Comparison of ENCODE assay signal across 12 mouse cellular contexts in genomic region chr13:81801121-81801520, GRCm38 (mm10). TPM values are rescaled to one million over a fixed set of nuclear protein-coding genes. Genes with fewer than 3 reads are reported as not detected.
DNase-seq lines count a peak whose midpoint lies in the region; ATAC-seq and TF ChIP-seq lines count a peak whose summit lies in the region.
"Had no signal": no experiment of that assay in that cellular context is flagged by ENCODE, and none has a peak within 500 bp of the region (broad histone marks: within the 10 kb centered on the region; RNA-seq: fewer than 3 reads in every experiment).

No protein-coding gene starts in this region.

- H3K27me3 ChIP-seq in kidney, postnatal 0 days (ENCODE audit: insufficient read depth, low read length), result no peaks in the 10 kb centered on the region
- H3K27me3 ChIP-seq: hindbrain, embryonic 12.5 days; stomach, embryonic 15.5 days had no signal

- no peak for ATAC-seq in kidney, postnatal 0 days (replicated peaks; ENCODE audit: low FRiP score, low read depth)
- peak; percentile 79 for ATAC-seq in granulocyte monocyte progenitor cell, adult 5-6 weeks (replicated peaks; ENCODE audit: poor library complexity, severe bottlenecking)

- DNase-seq in kidney, postnatal 0 days (ENCODE audit: low spot score), result peak; percentile 67
- no peak for DNase-seq in kidney, adult 9 months
- DNase-seq in CD4-positive helper T cell, adult 2 months (ENCODE audit: low read depth, low spot score), result peak; percentile 33
- no peak for DNase-seq in ES-E14 (ENCODE audit: low read depth, low spot score)
- DNase-seq in left cerebral cortex, adult 11 months (ENCODE audit: low spot score), result no peak
- no peak for DNase-seq in layer of hippocampus, postnatal 25 days (ENCODE audit: extremely low spot score in 1 of 2, low spot score in 1 of 2)
- DNase-seq in left cerebral cortex, postnatal 14 days (ENCODE audit: low spot score in 2 of 2), result no peak
- DNase-seq: adrenal gland, adult 8-10 months had no signal

- no peak overlapping the region for H3K9ac ChIP-seq in kidney, postnatal 0 days (ENCODE audit: low read depth, low read length)
- H3K9ac ChIP-seq in ES-E14 (ENCODE audit: insufficient read depth, low read depth, low read length, poor library complexity, severe bottlenecking), result no peak overlapping the region
- H3K9ac ChIP-seq: hindbrain, embryonic 12.5 days; stomach, embryonic 15.5 days had no signal

- H3K4me2 ChIP-seq in kidney, postnatal 0 days (ENCODE audit: low read length), result no peak overlapping the region
- H3K4me2 ChIP-seq: hindbrain, embryonic 12.5 days; stomach, embryonic 15.5 days had no signal

- H3K4me1 ChIP-seq in kidney, postnatal 0 days (replicated peaks; ENCODE audit: insufficient read depth, low read length), result no peaks in the 10 kb centered on the region
- H3K4me1 ChIP-seq in ES-E14 (ENCODE audit: control insufficient read depth in 2 of 2, insufficient read depth in 2 of 2, low read length in 2 of 2, poor library complexity in 1 of 2), result no peaks in the 10 kb centered on the region
- H3K4me1 ChIP-seq: hindbrain, embryonic 12.5 days; stomach, embryonic 15.5 days had no signal

- no peak overlapping the region for H3K4me3 ChIP-seq in kidney, postnatal 0 days (replicated peaks; ENCODE audit: low read depth, low read length)
- H3K4me3 ChIP-seq in ES-E14 (ENCODE audit: insufficient read depth in 1 of 2, low read depth in 1 of 2, low read length in 2 of 2, poor library complexity in 1 of 2, severe bottlenecking in 1 of 2), result no peak overlapping the region
- H3K4me3 ChIP-seq: hindbrain, embryonic 12.5 days; stomach, embryonic 15.5 days had no signal

- in situ Hi-C loops in ES-E14 (cut with MboI; ENCODE audit: low sequenced_read_pairs in 2 of 2, unreplicated experiment in 2 of 2), result no loop called here

- H3K9me3 ChIP-seq in kidney, postnatal 0 days (replicated peaks; ENCODE audit: low read length), result no peaks in the 10 kb centered on the region
- no peaks in the 10 kb centered on the region for H3K9me3 ChIP-seq in ES-E14 (ENCODE audit: control insufficient read depth, insufficient read depth, low read depth, low read length)
- H3K9me3 ChIP-seq: hindbrain, embryonic 12.5 days; stomach, embryonic 15.5 days had no signal

- intact Hi-C loops in left cerebral cortex, postnatal 14 days (cut with DNase I), result no loop called here

- H3K36me3 ChIP-seq in kidney, postnatal 0 days (ENCODE audit: insufficient read depth, low read length), result no peaks in the 10 kb centered on the region
- no peaks in the 10 kb centered on the region for H3K36me3 ChIP-seq in ES-E14 (ENCODE audit: control insufficient read depth, insufficient read depth, low read length, poor library complexity, severe bottlenecking)
- H3K36me3 ChIP-seq: hindbrain, embryonic 12.5 days; stomach, embryonic 15.5 days had no signal

- 39% methylated on average over 3 of the region's 3 CpGs for WGBS in kidney, postnatal 0 days

- H3K27ac ChIP-seq in kidney, postnatal 0 days, result no peak overlapping the region
- no peak overlapping the region for H3K27ac ChIP-seq in ES-E14 (ENCODE audit: insufficient read depth, low read depth, low read length, poor library complexity, severe bottlenecking)
- H3K27ac ChIP-seq: hindbrain, embryonic 12.5 days; macrophage; stomach, embryonic 15.5 days had no signal

- peak; percentile 59 for TF ChIP-seq CTCF in kidney, postnatal 0 days (IDR thresholded peaks at IDR 0.05; ENCODE audit: low read depth)

TF ChIP-seq in ES-E14, 5 proteins besides CTCF, POLR2A, EP300 and RAD21:
- TF ChIP-seq MAFK (IDR thresholded peaks at IDR 0.05; ENCODE audit: insufficient read depth, low read depth, low read length) (no peak), ZNF384 (IDR thresholded peaks at IDR 0.05; ENCODE audit: low read depth, low read length) (peak; percentile 98)

RNA-seq across cellular contexts. Expression of gene Cetn3, which starts 18.2 kb away (rescaled TPM):
- 266 and 281 TPM in 2 replicates for polyA plus RNA-seq in kidney, postnatal 0 days (2015; fragmentation: Nextera tagmentation; extraction: Ambion mirVana)
- total RNA-seq in ES-E14 (2012; rRNA removed), result 44.5 and 78.0 TPM in 2 replicates
- total RNA-seq in granulocyte monocyte progenitor cell, adult 5-6 weeks (2014; fragmentation: Nextera tagmentation), result 212 and 216 TPM in 2 replicates
- 538 and 660 TPM in 2 replicates for total RNA-seq in granulocyte monocyte progenitor cell, adult 5-6 weeks (2017)
- total RNA-seq in layer of hippocampus, postnatal 25 days (2021), result 100 to 1,000 TPM in 1 of 2 experiments, 10 to 100 TPM in 1; 85.9 to 102 TPM
- 100 to 1,000 TPM; 152 to 161 TPM for total RNA-seq in left cerebral cortex, postnatal 14 days (2021)

Comparison
In these comparisons a context has a peak if more than half of its experiments do, and no peak if none do; other contexts are left out.
1. DNase-seq: peak in kidney, postnatal 0 days (single experiment) and CD4-positive helper T cell, adult 2 months (single experiment); none in kidney, adult 9 months (single experiment), ES-E14 (single experiment), left cerebral cortex, adult 11 months (single experiment), layer of hippocampus, postnatal 25 days (0 of 2) and left cerebral cortex, postnatal 14 days (0 of 2).